Mouse (Mus musculus) central nervous system, embryonic 18 days (tissue): ENCODE results near the gene Spry1. TPM values are rescaled to one million over a fixed set of nuclear protein-coding genes. Genes with fewer than 3 reads are reported as not detected.

Experiments used
- polyA plus RNA-seq: library from polyadenylated mRNA; depleted of rRNA; stranded (reverse); fragments of >200 nt; gene quantifications from 2 replicates; pipeline ENCODE4 v1.2.3, GENCODE M21; 2012; rRNA removed

Gene Spry1
- polyA plus RNA-seq: 14.4 and 15.3 TPM in 2 replicates

DNA sequence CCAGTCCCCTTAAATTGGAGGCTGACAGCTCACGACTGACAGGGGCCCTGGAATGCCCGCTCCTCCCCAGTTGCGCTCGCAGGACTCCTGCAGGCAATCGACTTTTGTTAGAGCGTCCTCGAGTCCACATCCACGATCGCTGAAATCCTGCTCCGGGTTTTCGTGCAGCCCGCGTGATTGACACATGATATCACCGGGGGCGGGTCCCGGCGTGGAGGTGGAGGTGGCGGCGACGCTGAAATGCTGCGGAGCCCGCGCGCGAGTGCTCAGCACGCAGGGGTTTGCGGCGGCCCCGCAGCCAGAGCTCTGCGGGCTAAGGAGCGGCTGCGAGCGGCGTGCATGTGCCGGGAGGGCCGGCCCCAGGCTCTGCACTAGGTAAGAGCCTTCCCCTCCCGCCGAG, at the start of gene Spry1:
Gene Spry1, plus strand, starts transcription at position 258 of the 400 bp plus-strand sequence.

Other genes starting within 250 kb of the Spry1 start
- 9.5 and 9.7 TPM in 2 replicates for gene Spata5, start 220.1 kb upstream of the Spry1 start, polyA plus RNA-seq
- gene Nudt6, start 219.7 kb upstream of the Spry1 start, polyA plus RNA-seq: 6.1 and 7.5 TPM in 2 replicates
- 13.8 and 14.6 TPM in 2 replicates for gene Gm5148, start 84.5 kb downstream of the Spry1 start, polyA plus RNA-seq